Mouse (Mus musculus) G1E (cell line): ENCODE data around the gene Nqo1. TPM values are rescaled to one million over a fixed set of nuclear protein-coding genes. Genes with fewer than 3 reads are reported as not detected.

Experiments
- ATAC-seq: 2 replicates; pipeline ENCODE4 v1.8.0; 2016; ENCODE audit warnings: mild to moderate bottlenecking; ENCODE audit not compliant: insufficient number of reproducible peaks, poor library complexity, low FRiP score, severe bottlenecking; ENCODE audit errors: extremely low read depth
- DNase-seq: peaks from one replicate; pipeline ENCODE4 v3.0.0; 2012; ENCODE audit warnings: low spot score
- H3K27me3 ChIP-seq: 2 replicates; pipeline ENCODE4 v1.6.1; 2012; ENCODE audit warnings: mild to moderate bottlenecking, low read length, inconsistent platforms; ENCODE audit not compliant: insufficient read depth
- H3K36me3 ChIP-seq: replicated peaks from 2 replicates; pipeline ENCODE3; 2012; ENCODE audit warnings: mild to moderate bottlenecking, inconsistent platforms
- H3K4me1 ChIP-seq: 2 replicates; pipeline ENCODE4 v1.6.1; 2012; ENCODE audit warnings: low read depth, low read length, inconsistent platforms, mixed read lengths; ENCODE audit not compliant: insufficient read depth
- H3K4me3 ChIP-seq: 2 replicates; pipeline ENCODE4 v1.5.1; 2012; ENCODE audit warnings: low read depth, mild to moderate bottlenecking, inconsistent platforms, low read length, moderate library complexity, mixed read lengths
- H3K9me3 ChIP-seq: replicated peaks from 2 replicates; pipeline ENCODE4 v1.6.1; 2012; ENCODE audit warnings: inconsistent platforms
- CTCF ChIP-seq: IDR thresholded peaks from 2 replicates; pipeline ENCODE4 v1.5.1; 2012; ENCODE audit warnings: low read depth, low read length, inconsistent platforms, mixed read lengths
- GATA1 ChIP-seq: IDR thresholded peaks from 2 replicates; pipeline ENCODE4 v1.6.1; 2012; ENCODE audit warnings: borderline replicate concordance, low read length, inconsistent platforms, mixed read lengths
- GATA2 ChIP-seq: IDR thresholded peaks from 2 replicates; pipeline ENCODE4 v1.6.1; 2012; ENCODE audit warnings: low read depth, low read length, inconsistent platforms, borderline replicate concordance
- POLR2AphosphoS5 ChIP-seq: IDR thresholded peaks from 2 replicates; pipeline ENCODE4 v1.6.1; 2012; ENCODE audit warnings: low read depth, low read length, inconsistent platforms; ENCODE audit not compliant: insufficient replicate concordance
- TAL1 ChIP-seq: conservative IDR thresholded peaks from 2 replicates; pipeline ENCODE4 v1.6.1; 2012; ENCODE audit warnings: low read depth, low read length, inconsistent platforms, mixed read lengths
- polyA plus RNA-seq: library from polyadenylated mRNA; stranded (reverse); fragments of >175 nt; gene quantifications from 2 replicates; pipeline ENCODE4 v1.2.3, GENCODE M21; 2012
- total RNA-seq, 2 experiments: library from RNA; stranded (forward) in 1 of 2; stranded (reverse) in 1 of 2; fragments of 200-1000 nt in 1 of 2; fragments of >200 nt in 1 of 2; fragmentation: Nextera tagmentation in 1 of 2; gene quantifications; 2 replicates each; pipeline ENCODE4 v1.2.3; 2014 to 2017

The Nqo1 gene
- total and polyA plus RNA-seq, 3 experiments, result 0.35 to 13.2 (median 5.6) TPM

- TF ChIP-seq GATA2 (no peak), POLR2AphosphoS5 (no peak), GATA1 (no peak), CTCF (no peak), TAL1 (no peak)
- H3K36me3 ChIP-seq, result peaks cover 76% of the 10 kb centered on the region
- no peaks in the 10 kb centered on the region for H3K9me3 ChIP-seq
- no peaks in the 10 kb centered on the region for H3K27me3 ChIP-seq
- DNase-seq (no peak), ATAC-seq (no peak)
- H3K4me1 ChIP-seq, result peaks cover 22% of the 10 kb centered on the region
- no peak overlapping the region for H3K4me3 ChIP-seq
These were observed 41.6 kb upstream of the Nqo1 start for GRCm38 (mm10) chr8:107444626-107445025.

- Histone ChIP-seq H3K27me3 (no peaks in the 10 kb centered on the region), H3K9me3 (no peaks in the 10 kb centered on the region), H3K4me1 (peaks cover 34% of the 10 kb centered on the region), H3K4me3 (no peak overlapping the region), H3K36me3 (peaks cover 54% of the 10 kb centered on the region)
- no peak for ATAC-seq
- DNase-seq, result no peak
- TF ChIP-seq GATA2, result no peak
- TF ChIP-seq TAL1, result no peak
- TF ChIP-seq POLR2AphosphoS5, result no peak
- TF ChIP-seq GATA1, result no peak
- TF ChIP-seq CTCF, result no peak
These were observed 37.0 kb upstream of the Nqo1 start for GRCm38 (mm10) chr8:107439880-107440625.

- H3K9me3 ChIP-seq, result no peaks in the 10 kb centered on the region
- no peak for TF ChIP-seq GATA1
- no peak for TF ChIP-seq GATA2
- TF ChIP-seq TAL1, result no peak
- TF ChIP-seq POLR2AphosphoS5, result no peak
- TF ChIP-seq CTCF, result no peak
- ATAC-seq, result no peak
- H3K4me3 ChIP-seq, result no peak overlapping the region
- DNase-seq, result no peak
- H3K4me1 ChIP-seq, result peaks cover 35% of the 10 kb centered on the region
- H3K27me3 ChIP-seq, result no peaks in the 10 kb centered on the region
- peaks cover 34% of the 10 kb centered on the region for H3K36me3 ChIP-seq
These were observed 34.7 kb upstream of the Nqo1 start for GRCm38 (mm10) chr8:107437711-107438110.

GRCm38 (mm10) chr8:107436841-107437421 lies 33.9 kb upstream of the Nqo1 start:
- no peaks in the 10 kb centered on the region for H3K9me3 ChIP-seq
- peak; percentile 89 for ATAC-seq
- H3K4me3 ChIP-seq, result peak overlapping the region; percentile 83
- TF ChIP-seq POLR2AphosphoS5 (no peak), TAL1 (peak; percentile 24; the same call in 1 of the 2 replicates), GATA1 (no peak), CTCF (no peak), GATA2 (no peak)
- peaks cover 27% of the 10 kb centered on the region for H3K36me3 ChIP-seq
- peaks cover 35% of the 10 kb centered on the region for H3K4me1 ChIP-seq
- no peaks in the 10 kb centered on the region for H3K27me3 ChIP-seq
- peak; percentile 70 for DNase-seq

GRCm38 (mm10) chr8:107435962-107436831 lies 33.2 kb upstream of the Nqo1 start, which contains the start of gene Wwp2:
Gene Wwp2, plus strand, starts transcription at chr8:107436365.
- DNase-seq (peak; percentile 92), ATAC-seq (peak; percentile 29; the same call in 1 of the 2 replicates)
- Histone ChIP-seq H3K27me3 (peaks cover under 1% of the 10 kb centered on the region; the same call in 1 of the 2 replicates), H3K4me3 (peak within 1 kb of the TSS; percentile 83), H3K36me3 (peaks cover 20% of the 10 kb centered on the region), H3K4me1 (peaks cover 35% of the 10 kb centered on the region), H3K9me3 (no peaks in the 10 kb centered on the region)
- TF ChIP-seq GATA1, result no peak
- no peak for TF ChIP-seq CTCF
- TF ChIP-seq GATA2, result no peak
- no peak for TF ChIP-seq TAL1
- TF ChIP-seq POLR2AphosphoS5, result no peak
